Mouse (Mus musculus): ENCODE results near the gene Lrsam1.

DNA sequence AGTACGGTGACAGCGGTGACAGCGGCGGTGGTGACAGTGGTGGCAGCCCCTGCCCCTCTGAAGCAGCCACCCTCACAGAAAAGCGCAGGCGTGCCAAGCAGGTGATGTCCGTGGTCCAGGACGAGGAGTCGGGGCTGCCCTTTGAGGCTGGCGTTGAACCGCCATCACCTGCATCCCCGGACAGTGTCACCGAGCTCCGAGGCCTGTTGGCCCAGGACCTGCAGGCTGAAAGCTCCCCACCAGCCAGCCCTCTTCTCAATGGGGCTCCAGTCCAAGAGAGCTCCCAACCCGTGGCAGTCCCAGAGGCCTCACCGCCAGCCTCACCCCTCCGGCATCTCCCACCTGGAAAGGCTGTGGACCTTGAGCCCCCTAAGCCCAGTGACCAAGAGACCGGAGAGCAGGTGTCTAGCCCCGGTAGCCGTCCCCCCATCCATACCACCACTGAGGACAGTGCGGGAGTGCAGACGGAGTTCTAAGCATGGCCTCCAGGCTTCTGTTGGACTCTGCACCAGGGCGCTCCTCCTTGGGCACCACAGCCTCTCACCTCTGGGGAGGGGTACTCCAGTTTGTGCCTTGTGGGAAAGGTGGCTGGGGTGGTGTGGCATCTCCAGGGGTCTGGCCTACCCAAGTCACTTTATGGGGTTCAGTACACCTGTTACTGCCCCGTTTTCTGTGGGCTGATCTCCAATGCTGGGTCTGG, 37.7 kb downstream of the Lrsam1 start:
- TF ChIP-seq CTCF (IDR thresholded peaks at IDR 0.05; ENCODE audit: low read depth) (no peak), EP300 (optimal IDR thresholded peaks at IDR 0.05) (no peak)
